Mouse (Mus musculus) testis, adult 2 months (tissue): Measurements from ENCODE around the gene Cyp2d11. TPM values are rescaled to one million over a fixed set of nuclear protein-coding genes. Genes with fewer than 3 reads are reported as not detected.
A peak's percentile ranks its signal among the peaks of the same experiment; 100 is the strongest.
"Not testable (repeated sequence)": the region's sequence is repeated elsewhere in the genome, so short reads cannot be mapped to it uniquely, and the experiment has no call there.

ENCODE experiments used
- H3K27ac ChIP-seq: fragments of 200-500 bp; 2 replicates; pipeline ENCODE4 v1.5.1; 2012; ENCODE audit warnings: low read depth, low read length; ENCODE audit not compliant: control insufficient read depth, insufficient read depth
- H3K27me3 ChIP-seq: fragments of 200-500 bp; 2 replicates; pipeline ENCODE4 v1.6.1; 2012; ENCODE audit warnings: mild to moderate bottlenecking, low read length, moderate library complexity; ENCODE audit not compliant: control insufficient read depth, insufficient read depth
- H3K36me3 ChIP-seq: fragments of 200-500 bp; 2 replicates; pipeline ENCODE4 v1.6.1; 2012; ENCODE audit warnings: mild to moderate bottlenecking, low read length; ENCODE audit not compliant: control insufficient read depth, insufficient read depth
- H3K4me1 ChIP-seq: fragments of 200-500 bp; 2 replicates; pipeline ENCODE4 v1.6.1; 2012; ENCODE audit warnings: low read length; ENCODE audit not compliant: control insufficient read depth, insufficient read depth
- H3K4me3 ChIP-seq: fragments of 200-500 bp; 2 replicates; pipeline ENCODE4 v1.5.1; 2012; ENCODE audit warnings: low read depth, mild to moderate bottlenecking, low read length, moderate library complexity, mixed read lengths; ENCODE audit not compliant: control insufficient read depth
- CTCF ChIP-seq: fragments of 200-500 bp; IDR thresholded peaks from 2 replicates; pipeline ENCODE4 v1.5.1; 2012; ENCODE audit warnings: low read depth, mild to moderate bottlenecking, inconsistent platforms, low read length, moderate library complexity; ENCODE audit not compliant: control insufficient read depth, insufficient read depth, insufficient replicate concordance
- POLR2A ChIP-seq: fragments of 200-500 bp; IDR thresholded peaks from 2 replicates; pipeline ENCODE4 v1.6.1; 2012; ENCODE audit warnings: low read depth, mild to moderate bottlenecking, inconsistent platforms, low read length, moderate library complexity; ENCODE audit not compliant: control insufficient read depth
- polyA plus RNA-seq: library from polyadenylated mRNA; depleted of rRNA; stranded (reverse); fragments of >200 nt; gene quantifications from 2 replicates; pipeline ENCODE4 v1.2.3, GENCODE M21; 2012

Gene Cyp2d11
- polyA plus RNA-seq, 1 experiment = not detected

DNA sequence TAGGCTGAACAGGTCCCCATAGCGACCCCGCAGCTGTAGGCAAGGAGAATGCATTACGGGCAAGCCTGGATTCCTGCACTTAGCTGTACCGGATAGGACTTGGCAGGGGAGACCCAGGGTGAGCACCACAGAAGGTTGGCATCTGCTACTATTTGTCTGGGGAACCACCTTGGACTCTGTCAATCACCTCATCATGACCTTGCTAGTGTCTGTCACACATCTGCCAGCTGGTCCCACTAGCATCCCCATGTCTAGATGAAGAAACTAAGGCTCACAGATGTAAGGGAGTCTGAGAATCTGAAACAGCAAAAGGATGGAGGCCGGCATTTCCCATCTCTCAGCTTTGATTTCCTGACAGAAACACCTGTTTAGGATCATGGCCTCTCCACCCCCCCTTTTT is 19.4 kb downstream of the Cyp2d11 start:
- H3K27me3 ChIP-seq = no peaks in the 10 kb centered on the region
- no peak overlapping the region for H3K4me3 ChIP-seq
- H3K4me1 ChIP-seq = peaks cover 2% of the 10 kb centered on the region
- H3K36me3 ChIP-seq = no peaks in the 10 kb centered on the region
- no peak for TF ChIP-seq POLR2A
- no peak for TF ChIP-seq CTCF
- no peak overlapping the region for H3K27ac ChIP-seq

DNA sequence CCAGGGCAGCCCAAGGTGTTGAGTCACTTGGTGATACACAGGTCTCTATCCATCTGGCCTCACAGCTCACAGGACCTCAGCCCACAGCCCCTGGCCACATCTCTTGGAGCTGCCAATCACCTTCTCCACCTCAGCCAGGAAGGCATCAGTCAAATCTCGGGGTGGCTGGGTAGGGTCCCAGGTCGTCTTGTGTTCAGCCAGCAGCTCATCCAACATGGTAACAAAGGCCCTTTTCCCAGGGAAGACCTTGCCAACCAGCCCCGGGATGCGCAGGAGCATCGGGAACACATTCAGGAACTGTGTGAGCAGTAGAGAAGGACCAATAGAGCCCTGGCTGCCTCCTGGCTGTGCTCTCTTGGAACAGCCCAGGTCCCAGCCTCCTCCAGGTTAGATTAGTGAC is 20.8 kb downstream of the Cyp2d11 start:
- H3K36me3 ChIP-seq = no peaks in the 10 kb centered on the region
- H3K27me3 ChIP-seq = no peaks in the 10 kb centered on the region
- H3K27ac ChIP-seq = no peak overlapping the region
- TF ChIP-seq POLR2A = no peak
- no peak overlapping the region for H3K4me3 ChIP-seq
- no peaks in the 10 kb centered on the region; the same call in 1 of the 2 replicates for H3K4me1 ChIP-seq

DNA sequence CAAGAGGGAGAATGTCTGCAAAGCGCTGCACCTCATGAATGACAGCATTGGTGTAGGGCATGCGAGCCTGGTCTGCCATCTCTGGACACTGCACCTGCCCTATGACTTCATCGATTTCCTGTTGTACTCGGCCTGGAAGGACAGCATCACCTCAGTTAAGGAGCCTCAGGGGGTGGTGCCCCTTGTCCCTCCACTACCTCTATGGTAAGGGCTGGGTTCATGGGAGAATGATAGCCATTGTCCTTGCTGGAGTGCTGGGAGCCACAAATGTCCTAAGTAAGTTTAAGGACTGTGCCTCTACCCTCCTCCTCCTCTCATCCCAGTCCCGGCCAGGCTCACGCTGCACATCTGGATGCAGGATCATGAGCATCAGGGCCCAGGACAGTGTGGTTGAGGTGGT is 21.4 kb downstream of the Cyp2d11 start:
- Histone ChIP-seq H3K27me3 (no peaks in the 10 kb centered on the region), H3K36me3 (no peaks in the 10 kb centered on the region), H3K4me1 (no peaks in the 10 kb centered on the region; the same call in 1 of the 2 replicates), H3K4me3 (no peak overlapping the region), H3K27ac (no peak overlapping the region)
- TF ChIP-seq CTCF (no peak), POLR2A (no peak)

DNA sequence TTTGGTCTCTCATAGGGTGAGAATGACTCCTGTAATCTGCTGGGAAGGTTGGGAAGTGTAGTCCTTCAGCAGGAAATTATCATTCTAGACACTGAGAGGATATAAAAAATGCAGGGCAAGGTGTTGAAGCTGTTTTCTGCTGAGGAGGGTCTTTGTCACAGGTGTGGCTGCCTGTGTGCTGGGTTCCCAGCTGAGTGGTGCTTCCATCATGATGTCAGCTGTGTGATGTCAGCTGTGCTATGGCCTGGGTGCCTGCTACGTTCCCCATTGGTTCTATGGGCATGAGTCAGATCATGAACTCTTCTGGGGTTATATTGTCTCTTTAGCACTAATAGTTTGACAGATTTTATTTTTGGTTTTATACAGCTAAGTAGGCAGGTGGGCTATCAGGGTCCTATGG is 25.0 kb downstream of the Cyp2d11 start:
- no peaks in the 10 kb centered on the region for H3K4me1 ChIP-seq
- H3K4me3 ChIP-seq = no peak overlapping the region
- H3K27me3 ChIP-seq = no peaks in the 10 kb centered on the region
- H3K27ac ChIP-seq = no peak overlapping the region
- TF ChIP-seq CTCF (no peak), POLR2A (no peak)
- H3K36me3 ChIP-seq = no peaks in the 10 kb centered on the region

DNA sequence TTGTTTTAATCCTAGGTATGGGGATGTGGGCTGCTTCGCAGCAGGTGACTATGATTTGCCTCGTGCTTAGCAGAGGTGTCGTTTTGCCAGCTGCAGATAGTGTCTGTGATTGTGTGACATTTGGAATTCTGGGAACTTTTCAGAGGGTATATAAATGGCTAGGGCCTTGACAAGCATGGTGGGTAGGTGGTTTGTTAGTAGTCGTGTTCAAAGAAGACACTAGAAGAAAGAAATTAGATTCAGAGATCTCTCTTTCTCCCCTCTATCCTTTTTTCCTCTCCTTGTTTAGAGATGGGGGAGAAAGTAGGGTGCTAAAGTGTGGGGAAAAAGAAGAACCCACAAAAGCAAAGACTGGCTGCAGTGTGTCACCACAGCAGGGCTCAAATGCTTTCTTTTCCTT is 25.7 kb downstream of the Cyp2d11 start:
- Histone ChIP-seq H3K4me3 (no peak overlapping the region), H3K27ac (no peak overlapping the region), H3K27me3 (no peaks in the 10 kb centered on the region), H3K4me1 (no peaks in the 10 kb centered on the region), H3K36me3 (no peaks in the 10 kb centered on the region)
- TF ChIP-seq CTCF = no peak
- TF ChIP-seq POLR2A = no peak

DNA sequence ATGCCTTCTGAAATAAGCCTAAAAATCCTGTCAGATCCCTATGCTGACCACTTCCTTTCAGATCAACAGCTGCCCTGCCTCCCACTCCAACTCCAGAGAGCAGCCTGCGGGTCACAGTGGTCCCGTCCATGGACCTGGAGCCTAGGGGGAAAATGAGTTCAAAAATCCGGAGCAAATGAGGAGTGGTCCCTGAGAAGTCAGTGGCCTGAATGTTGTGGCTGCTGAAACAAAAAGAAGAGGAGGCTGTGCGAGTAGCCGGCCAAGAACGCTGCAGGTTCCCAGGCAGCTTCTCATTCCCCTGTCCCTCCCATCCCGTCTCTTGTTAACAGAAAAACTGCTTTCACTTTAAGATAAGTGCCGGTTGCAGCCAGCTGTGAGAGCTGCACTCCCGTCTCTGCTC is 29.3 kb downstream of the Cyp2d11 start:
- not testable (repeated sequence) for H3K27me3 ChIP-seq, H3K4me1 ChIP-seq, H3K27ac ChIP-seq, H3K4me3 ChIP-seq, H3K36me3 ChIP-seq

DNA sequence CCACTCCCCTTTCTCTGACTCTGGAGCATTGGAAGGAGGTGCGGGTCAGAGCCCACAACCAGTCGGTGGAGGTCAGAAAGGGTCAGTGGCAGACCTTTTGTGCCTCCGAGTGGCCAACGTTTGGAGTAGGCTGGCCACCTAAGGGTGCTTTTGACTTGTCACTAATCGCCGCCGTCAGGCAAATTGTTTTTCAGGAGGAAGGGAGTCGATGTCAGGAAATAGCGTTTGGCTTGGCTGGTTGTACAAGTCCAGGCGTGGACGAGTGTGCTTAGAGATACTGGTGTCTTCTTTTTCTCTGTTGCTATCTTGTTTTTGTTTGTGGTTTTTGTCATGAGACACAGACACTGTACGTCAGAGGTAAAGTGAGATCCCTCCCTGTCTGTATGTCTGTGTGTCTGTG is 30.0 kb downstream of the Cyp2d11 start:
- H3K27ac ChIP-seq, H3K27me3 ChIP-seq, H3K36me3 ChIP-seq, H3K4me1 ChIP-seq, H3K4me3 ChIP-seq: not testable (repeated sequence)

DNA sequence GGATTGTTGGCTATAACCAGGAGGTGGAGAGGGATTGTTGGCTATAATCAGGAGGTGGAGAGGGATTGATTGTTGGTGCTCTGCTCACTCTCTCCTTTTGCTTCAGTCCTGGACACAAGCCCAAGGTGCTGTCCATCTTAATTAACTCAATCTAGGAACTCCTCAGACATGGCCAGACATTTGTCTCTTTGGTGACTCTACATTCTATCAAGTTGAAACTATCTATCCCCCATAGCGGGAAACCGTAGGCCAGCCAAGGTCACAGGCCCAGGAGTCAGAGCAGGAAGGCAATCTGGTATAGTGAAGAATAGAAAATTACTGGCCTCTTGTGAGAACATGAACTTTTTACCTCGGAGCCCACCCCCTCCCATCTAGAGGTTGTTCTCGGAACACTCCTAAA is 31.6 kb downstream of the Cyp2d11 start:
- Histone ChIP-seq H3K27ac (0 out of 2 replicates have a peak overlapping the region, but pooled peaks have one; percentile 29), H3K36me3 (no peaks in the 10 kb centered on the region), H3K4me3 (no peak overlapping the region), H3K27me3 (no peaks in the 10 kb centered on the region), H3K4me1 (peaks cover 6% of the 10 kb centered on the region)
- no peak for TF ChIP-seq POLR2A
- no peak for TF ChIP-seq CTCF
